Mouse (Mus musculus) forebrain, embryonic 13.5 days (tissue): Measurements from ENCODE around the gene Sike1. TPM values are rescaled to one million over a fixed set of nuclear protein-coding genes. Genes with fewer than 3 reads are reported as not detected.

ENCODE experiments used
- ATAC-seq: fragments of 200-750 bp; cut with Nextera tagmentation; 2 replicates; pipeline ENCODE4 v1.8.0; 2017
- H3K27ac ChIP-seq: fragments of 300-500 bp; sonication (generic); 2 replicates; pipeline ENCODE4 v1.5.1; 2015; ENCODE audit warnings: inconsistent platforms, mild to moderate bottlenecking, moderate library complexity
- H3K27me3 ChIP-seq: fragments of 300-500 bp; sonication (generic); 2 replicates; pipeline ENCODE4 v1.6.1; 2015; ENCODE audit warnings: mild to moderate bottlenecking, inconsistent platforms
- H3K36me3 ChIP-seq: fragments of 300-500 bp; sonication (generic); 2 replicates; pipeline ENCODE4 v1.6.1; 2015; ENCODE audit warnings: mild to moderate bottlenecking, inconsistent platforms; ENCODE audit not compliant: poor library complexity, severe bottlenecking
- H3K4me1 ChIP-seq: fragments of 300-500 bp; sonication (generic); 2 replicates; pipeline ENCODE4 v1.6.1; 2015; ENCODE audit warnings: inconsistent platforms
- H3K4me2 ChIP-seq: fragments of 300-500 bp; sonication (generic); 2 replicates; pipeline ENCODE4 v1.6.1; 2015; ENCODE audit warnings: inconsistent platforms, mild to moderate bottlenecking, moderate library complexity
- H3K4me3 ChIP-seq: fragments of 300-500 bp; sonication (generic); 2 replicates; pipeline ENCODE4 v1.5.1; 2015; ENCODE audit warnings: mild to moderate bottlenecking, inconsistent platforms
- H3K9ac ChIP-seq: fragments of 300-500 bp; sonication (generic); 2 replicates; pipeline ENCODE4 v1.6.1; 2015; ENCODE audit warnings: mild to moderate bottlenecking, inconsistent platforms
- H3K9me3 ChIP-seq: fragments of 300-500 bp; sonication (generic); replicated peaks from 2 replicates; pipeline ENCODE4 v1.6.1; 2016; ENCODE audit warnings: inconsistent platforms
- WGBS: fragments of 180-500 bp; shearing (Covaris S2); methylation state at CpG from one replicate; pipeline ENCODE4 v1.1.7; 2015; 5-methylcytosine and 5-hydroxymethylcytosine counted together
- polyA plus RNA-seq: library from polyadenylated mRNA; unstranded; fragments of >200 nt; fragmentation: Nextera tagmentation; extraction: Ambion mirVana; gene quantifications from 2 replicates; pipeline ENCODE4 v1.2.1, GENCODE M21; 2015

Gene Sike1
- polyA plus RNA-seq, 1 experiment from 2014 or later: 54.5 TPM

DNA sequence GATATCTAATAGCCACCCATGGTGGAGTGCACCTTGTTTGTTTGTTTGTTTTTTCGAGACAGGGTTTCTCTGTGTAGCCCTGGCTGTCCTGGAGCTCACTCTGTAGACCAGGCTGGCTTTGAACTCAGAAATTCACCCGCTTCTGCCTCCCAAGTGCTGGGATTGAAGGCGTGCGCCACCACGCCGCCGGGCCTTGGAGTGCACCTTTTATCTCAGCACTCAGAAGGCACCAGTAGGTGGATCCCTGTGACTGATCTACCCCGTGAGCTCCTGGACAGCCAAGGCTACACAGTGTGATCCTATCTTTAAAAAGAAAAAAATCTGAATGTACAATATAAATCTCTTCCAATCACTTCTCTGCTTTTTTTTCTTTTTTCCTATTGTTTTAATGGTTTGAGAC is 4.5 kb upstream of the Sike1 start:
- Histone ChIP-seq H3K9me3 (no peaks in the 10 kb centered on the region), H3K36me3 (no peaks in the 10 kb centered on the region), H3K4me1 (peaks cover 5% of the 10 kb centered on the region; the same call in 1 of the 2 replicates), H3K4me3 (no peak overlapping the region), H3K4me2 (no peak overlapping the region), H3K9ac (no peak overlapping the region), H3K27me3 (no peaks in the 10 kb centered on the region), H3K27ac (no peak overlapping the region)
- no peak for ATAC-seq
- WGBS: 75% methylated on average over 8 of the region's 8 CpGs

DNA sequence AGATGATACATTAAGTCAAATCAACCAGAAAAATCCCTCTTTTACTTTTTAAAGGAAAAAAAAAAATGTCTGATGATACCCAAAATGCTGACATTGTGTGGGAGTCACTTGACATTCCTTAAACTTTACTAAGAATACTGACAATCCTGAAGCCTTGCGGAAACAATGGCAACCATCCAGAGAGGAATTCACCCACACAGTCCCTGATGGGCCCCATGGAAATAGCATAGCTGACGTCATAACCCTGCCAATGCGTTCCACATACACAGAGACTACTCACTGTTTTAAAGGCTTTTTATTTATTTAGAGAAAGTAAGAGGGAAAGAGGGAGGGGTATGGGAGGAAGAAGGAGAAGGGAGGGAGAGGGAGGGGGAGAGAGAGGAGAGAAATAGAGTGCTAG is 2.6 kb upstream of the Sike1 start:
- no peak overlapping the region for H3K4me3 ChIP-seq
- H3K36me3 ChIP-seq: 0 out of 2 replicates have a peak, but pooled peaks cover under 1% of the 10 kb centered on the region
- WGBS: 45% methylated on average over 3 of the region's 3 CpGs

GRCm38 (mm10) chr3:102995233-102995604 is 289 bp upstream of the Sike1 start:
- Histone ChIP-seq H3K9me3 (no peaks in the 10 kb centered on the region; the same call in 1 of the 2 replicates), H3K4me2 (peak overlapping the region; percentile 69), H3K36me3 (peaks cover 23% of the 10 kb centered on the region), H3K27me3 (no peaks in the 10 kb centered on the region), H3K9ac (peak overlapping the region; percentile 89), H3K27ac (no peak overlapping the region), H3K4me1 (peaks cover 15% of the 10 kb centered on the region), H3K4me3 (peak overlapping the region; percentile 69)
- 50% methylated on average over 7 of the region's 7 CpGs for WGBS
- peak; percentile 19 for ATAC-seq

More for the DNA sequence above, 2.6 kb upstream of the Sike1 start:
- H3K9me3 ChIP-seq: no peaks in the 10 kb centered on the region
- no peak for ATAC-seq
- no peak overlapping the region for H3K4me2 ChIP-seq
- H3K27me3 ChIP-seq: no peaks in the 10 kb centered on the region
- H3K27ac ChIP-seq: no peak overlapping the region
- H3K4me1 ChIP-seq: peaks cover 15% of the 10 kb centered on the region
- H3K9ac ChIP-seq: no peak overlapping the region

GRCm38 (mm10) chr3:102997036-102997435 is 1.5 kb downstream of the Sike1 start:
- no peak overlapping the region for H3K27ac ChIP-seq
- H3K4me1 ChIP-seq: peaks cover 15% of the 10 kb centered on the region
- no peak overlapping the region for H3K9ac ChIP-seq
- H3K4me3 ChIP-seq: no peak overlapping the region
- H3K9me3 ChIP-seq: no peaks in the 10 kb centered on the region; the same call in 1 of the 2 replicates
- H3K36me3 ChIP-seq: peaks cover 40% of the 10 kb centered on the region
- H3K27me3 ChIP-seq: no peaks in the 10 kb centered on the region
- 83% methylated on average over 10 of the region's 10 CpGs for WGBS
- no peak for ATAC-seq
- peak overlapping the region; percentile 69; the same call in 1 of the 2 replicates for H3K4me2 ChIP-seq

DNA sequence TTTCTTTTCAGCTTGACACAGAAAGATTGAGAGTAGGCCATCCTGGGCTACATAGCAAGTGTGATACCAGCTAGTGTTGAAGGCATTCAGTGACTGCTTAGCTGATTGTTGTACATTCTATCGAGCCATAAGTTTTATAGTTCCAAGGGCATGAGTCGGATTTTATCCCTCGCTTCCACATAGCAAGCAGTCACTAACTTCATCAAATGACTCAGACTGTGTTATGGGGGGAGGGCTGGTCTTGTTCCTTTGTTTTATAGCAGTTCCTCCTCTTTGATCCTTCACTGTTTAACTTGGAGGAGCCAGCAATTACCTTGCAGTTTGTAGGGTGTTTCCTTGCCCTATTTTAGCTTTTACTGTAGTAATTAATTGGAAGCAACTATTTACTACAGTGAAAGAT is 2.1 kb downstream of the Sike1 start:
- no peaks in the 10 kb centered on the region for H3K27me3 ChIP-seq
- 90% methylated on average over 3 of the region's 3 CpGs for WGBS
- H3K36me3 ChIP-seq: peaks cover 46% of the 10 kb centered on the region
- peaks cover 15% of the 10 kb centered on the region for H3K4me1 ChIP-seq
- no peak overlapping the region for H3K9ac ChIP-seq
- H3K4me3 ChIP-seq: no peak overlapping the region
- H3K9me3 ChIP-seq: no peaks in the 10 kb centered on the region; the same call in 1 of the 2 replicates
- ATAC-seq: no peak
- no peak overlapping the region for H3K4me2 ChIP-seq
- no peak overlapping the region for H3K27ac ChIP-seq

- Histone ChIP-seq H3K27ac (no peak overlapping the region), H3K27me3 (no peaks in the 10 kb centered on the region), H3K4me2 (no peak overlapping the region), H3K4me3 (no peak overlapping the region), H3K36me3 (peaks cover 78% of the 10 kb centered on the region), H3K9me3 (no peaks in the 10 kb centered on the region; the same call in 1 of the 2 replicates), H3K4me1 (peaks cover 5% of the 10 kb centered on the region), H3K9ac (no peak overlapping the region)
- no peak for ATAC-seq
- 97% methylated on average over 7 of the region's 7 CpGs for WGBS
These were observed 6.1 kb downstream of the Sike1 start for GRCm38 (mm10) chr3:103001595-103001994.

DNA sequence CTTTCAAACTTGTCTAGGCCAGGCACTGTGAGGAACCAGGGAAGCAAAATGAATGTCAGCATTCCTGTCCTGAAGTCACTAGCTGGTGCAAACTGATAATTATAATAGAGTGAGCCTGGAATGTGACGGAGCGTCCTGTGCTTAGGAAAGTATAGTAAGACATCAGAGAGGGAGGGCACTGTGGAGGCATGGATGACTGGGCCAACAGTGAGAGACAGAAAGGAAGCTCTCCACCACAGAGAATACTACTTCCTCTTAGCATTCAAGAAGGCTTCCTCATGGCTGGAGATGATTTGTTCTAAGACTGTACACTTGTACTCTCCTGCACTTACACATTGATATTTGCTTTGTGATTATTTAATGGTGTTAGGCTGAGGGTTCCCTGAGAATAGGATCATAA is 21.8 kb downstream of the Sike1 start:
- WGBS: 83% methylated on average over 2 of the region's 2 CpGs
- no peak overlapping the region for H3K9ac ChIP-seq
- ATAC-seq: no peak

GRCm38 (mm10) chr3:103019462-103019861 is 24.0 kb downstream of the Sike1 start:
- Histone ChIP-seq H3K9me3 (no peaks in the 10 kb centered on the region), H3K27ac (no peak overlapping the region), H3K4me2 (peak overlapping the region; percentile 60), H3K9ac (no peak overlapping the region), H3K4me1 (peaks cover 13% of the 10 kb centered on the region), H3K27me3 (no peaks in the 10 kb centered on the region), H3K36me3 (no peaks in the 10 kb centered on the region), H3K4me3 (peak overlapping the region; percentile 85; the same call in 1 of the 2 replicates)
- WGBS: 98% methylated on average over 2 of the region's 2 CpGs
- no peak for ATAC-seq

More for the DNA sequence above, 21.8 kb downstream of the Sike1 start:
- Histone ChIP-seq H3K4me1 (peaks cover 8% of the 10 kb centered on the region), H3K27ac (no peak overlapping the region), H3K4me3 (no peak overlapping the region), H3K9me3 (no peaks in the 10 kb centered on the region), H3K36me3 (no peaks in the 10 kb centered on the region), H3K27me3 (no peaks in the 10 kb centered on the region), H3K4me2 (no peak overlapping the region)

- H3K27ac ChIP-seq: peak within 1 kb of the TSS; percentile 96
- no peaks in the 10 kb centered on the region for H3K27me3 ChIP-seq
- WGBS: under 1% methylated on average over 55 of the region's 55 CpGs
- peak within 1 kb of the TSS; percentile 95 for H3K9ac ChIP-seq
- no peaks in the 10 kb centered on the region for H3K36me3 ChIP-seq
- peaks cover 13% of the 10 kb centered on the region for H3K4me1 ChIP-seq
- ATAC-seq: peak; percentile 95
- H3K4me2 ChIP-seq: peak within 1 kb of the TSS; percentile 71
- H3K4me3 ChIP-seq: peak within 1 kb of the TSS; percentile 85
- no peaks in the 10 kb centered on the region for H3K9me3 ChIP-seq
These were observed 24.9 kb downstream of the Sike1 start, which contains the start of gene Csde1 for GRCm38 (mm10) chr3:103020249-103020942. Gene Csde1, plus strand, starts transcription at chr3:103020426.

DNA sequence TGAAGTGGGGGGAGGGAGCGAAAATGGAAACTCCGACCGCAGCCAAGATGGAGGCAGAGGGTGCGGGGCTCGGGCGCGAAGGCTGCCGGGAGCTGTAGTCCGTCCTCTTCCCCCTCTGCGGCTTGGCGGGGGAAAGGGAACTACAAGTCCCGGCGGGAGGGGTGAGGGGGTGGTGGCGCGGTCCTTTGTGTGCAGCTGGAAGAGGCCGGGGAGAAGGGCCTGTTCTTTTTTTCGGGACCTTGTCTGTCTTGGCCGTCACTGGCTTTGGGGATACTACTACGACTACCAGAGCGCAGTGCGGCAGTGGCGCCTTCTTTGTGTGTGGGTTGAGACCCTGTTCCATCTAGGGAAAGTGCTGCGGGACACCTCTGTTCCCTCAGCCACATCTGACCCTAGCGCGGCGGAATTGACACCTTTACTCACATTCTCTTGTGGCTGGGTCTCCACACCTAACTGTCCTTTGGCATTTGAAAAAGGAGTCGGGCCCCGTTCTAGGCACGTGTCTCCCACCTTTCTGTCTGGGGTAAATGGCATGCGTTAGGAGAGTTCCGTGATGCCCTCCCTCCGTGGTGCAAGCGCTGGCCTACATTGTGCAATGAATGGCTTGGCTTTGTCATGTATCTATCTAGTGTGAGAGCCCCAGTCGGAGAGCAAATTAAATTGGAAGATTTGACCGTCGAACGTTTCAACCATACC is 25.6 kb downstream of the Sike1 start:
- Histone ChIP-seq H3K36me3 (no peaks in the 10 kb centered on the region), H3K9me3 (no peaks in the 10 kb centered on the region), H3K4me2 (peak overlapping the region; percentile 71), H3K4me1 (peaks cover 13% of the 10 kb centered on the region), H3K27ac (peak overlapping the region; percentile 96), H3K4me3 (peak overlapping the region; percentile 85), H3K9ac (peak overlapping the region; percentile 95), H3K27me3 (no peaks in the 10 kb centered on the region)
- ATAC-seq: peak; percentile 96
- WGBS: under 1% methylated on average over 35 of the region's 37 CpGs

DNA sequence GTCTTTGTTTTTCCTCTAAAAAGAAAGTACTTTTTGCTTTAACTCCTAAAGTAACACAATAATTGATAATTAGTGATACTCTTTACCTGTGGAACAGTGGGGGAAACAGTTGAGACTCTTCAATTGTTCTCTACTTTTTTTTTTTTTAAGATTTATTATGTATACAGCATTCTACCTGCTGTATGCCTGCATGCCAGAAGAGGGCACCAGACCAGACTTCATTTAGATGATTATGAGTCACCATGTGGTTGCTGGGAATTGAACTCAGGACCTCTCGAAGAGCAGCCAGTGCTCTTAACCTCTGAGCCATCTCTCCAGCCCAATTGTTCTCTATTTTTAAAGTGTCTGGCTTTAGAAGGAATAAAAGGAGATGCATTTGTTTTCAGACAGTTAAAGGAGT is 30.7 kb downstream of the Sike1 start:
- no peaks in the 10 kb centered on the region for H3K9me3 ChIP-seq
- no peak overlapping the region for H3K4me2 ChIP-seq
- no peak overlapping the region for H3K27ac ChIP-seq
- 98% methylated on average over 1 of the region's 1 CpGs for WGBS
- no peak overlapping the region for H3K4me3 ChIP-seq
- no peaks in the 10 kb centered on the region for H3K27me3 ChIP-seq
- peaks cover 13% of the 10 kb centered on the region for H3K4me1 ChIP-seq
- ATAC-seq: no peak
- H3K36me3 ChIP-seq: peaks cover 36% of the 10 kb centered on the region
- no peak overlapping the region for H3K9ac ChIP-seq

DNA sequence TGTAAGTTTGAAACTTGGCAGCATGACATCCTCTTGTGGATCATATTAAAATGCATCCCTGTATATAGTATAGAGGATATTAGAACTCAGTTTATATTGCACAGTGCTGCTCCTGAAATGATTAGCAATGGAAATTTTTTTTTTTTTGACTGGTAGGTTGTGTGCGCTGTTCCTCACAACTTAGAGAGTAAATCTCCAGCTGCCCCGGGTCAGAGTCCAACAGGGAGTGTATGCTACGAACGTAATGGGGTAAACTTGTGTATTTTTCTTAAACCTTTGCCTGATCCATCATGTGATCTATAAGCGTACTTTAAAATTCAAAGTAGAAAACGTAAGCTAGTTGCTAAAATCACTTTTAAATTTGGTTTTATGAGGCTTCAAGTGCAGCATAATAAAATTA is 44.8 kb downstream of the Sike1 start:
- 96% methylated on average over 6 of the region's 6 CpGs for WGBS
- Histone ChIP-seq H3K4me3 (no peak overlapping the region), H3K27me3 (no peaks in the 10 kb centered on the region), H3K36me3 (peaks cover 61% of the 10 kb centered on the region), H3K9me3 (no peaks in the 10 kb centered on the region), H3K9ac (no peak overlapping the region), H3K4me1 (no peaks in the 10 kb centered on the region), H3K27ac (no peak overlapping the region), H3K4me2 (no peak overlapping the region)
- ATAC-seq: no peak
